Mouse (Mus musculus): Measurements from ENCODE around the gene Prpsap2. TPM values are rescaled to one million over a fixed set of nuclear protein-coding genes. Genes with fewer than 3 reads are reported as not detected.
A peak's percentile ranks its signal among the peaks of the same experiment; 100 is the strongest.

Prpsap2 gene
- polyA plus RNA-seq, 1 experiment: 6.4 TPM

- TF ChIP-seq POLR2A (IDR thresholded peaks at IDR 0.05; ENCODE audit: low read depth, low read length) (no peak), CTCF (IDR thresholded peaks at IDR 0.05; ENCODE audit: extremely low read depth, insufficient read length, insufficient replicate concordance, low read depth, low read length) (no peak)
- peaks cover 29% of the 10 kb centered on the region for H3K4me1 ChIP-seq (ENCODE audit: control insufficient read depth, insufficient read depth, insufficient read length, low read length)
- WGBS: 77% methylated on average over 2 of the region's 2 CpGs
- 0 out of 2 replicates have a peak overlapping the region, but pooled peaks have one; percentile 5 for H3K4me3 ChIP-seq (ENCODE audit: low read depth, low read length)
- H3K27ac ChIP-seq (ENCODE audit: insufficient read depth, low read depth, low read length): no peak overlapping the region
- no peaks in the 10 kb centered on the region for H3K27me3 ChIP-seq (ENCODE audit: control insufficient read depth, insufficient read depth, low read length)
- H3K36me3 ChIP-seq (ENCODE audit: control insufficient read depth, insufficient read depth, low read length): peaks cover 10% of the 10 kb centered on the region
These were observed 74.3 kb downstream of the Prpsap2 start for GRCm38 (mm10) chr11:61687595-61687994.

GRCm38 (mm10) chr11:61686906-61687453 is 74.9 kb downstream of the Prpsap2 start:
- Histone ChIP-seq H3K27ac (ENCODE audit: insufficient read depth, low read depth, low read length) (no peak overlapping the region), H3K36me3 (ENCODE audit: control insufficient read depth, insufficient read depth, low read length) (peaks cover 10% of the 10 kb centered on the region), H3K4me1 (ENCODE audit: control insufficient read depth, insufficient read depth, insufficient read length, low read length) (peaks cover 29% of the 10 kb centered on the region), H3K4me3 (ENCODE audit: low read depth, low read length) (peak overlapping the region; percentile 5; the same call in 1 of the 2 replicates), H3K27me3 (ENCODE audit: control insufficient read depth, insufficient read depth, low read length) (no peaks in the 10 kb centered on the region)
- no peak for TF ChIP-seq CTCF (IDR thresholded peaks at IDR 0.05; ENCODE audit: extremely low read depth, insufficient read length, insufficient replicate concordance, low read depth, low read length)
- no peak for TF ChIP-seq POLR2A (IDR thresholded peaks at IDR 0.05; ENCODE audit: low read depth, low read length)
- 57% methylated on average over 10 of the region's 10 CpGs for WGBS

GRCm38 (mm10) chr11:61686141-61686540 is 75.7 kb downstream of the Prpsap2 start:
- Histone ChIP-seq H3K27ac (ENCODE audit: insufficient read depth, low read depth, low read length) (0 out of 2 replicates have a peak overlapping the region, but pooled peaks have one; percentile 7), H3K4me1 (ENCODE audit: control insufficient read depth, insufficient read depth, insufficient read length, low read length) (peaks cover 29% of the 10 kb centered on the region), H3K36me3 (ENCODE audit: control insufficient read depth, insufficient read depth, low read length) (peaks cover 7% of the 10 kb centered on the region), H3K4me3 (ENCODE audit: low read depth, low read length) (peak overlapping the region; percentile 83), H3K27me3 (ENCODE audit: control insufficient read depth, insufficient read depth, low read length) (no peaks in the 10 kb centered on the region)
- TF ChIP-seq CTCF (IDR thresholded peaks at IDR 0.05; ENCODE audit: extremely low read depth, insufficient read length, insufficient replicate concordance, low read depth, low read length) (no peak), POLR2A (IDR thresholded peaks at IDR 0.05; ENCODE audit: low read depth, low read length) (no peak)
- 21% methylated on average over 2 of the region's 2 CpGs for WGBS

- Histone ChIP-seq H3K27me3 (ENCODE audit: control insufficient read depth, insufficient read depth, low read length) (no peaks in the 10 kb centered on the region), H3K36me3 (ENCODE audit: control insufficient read depth, insufficient read depth, low read length) (peaks cover 5% of the 10 kb centered on the region; the same call in 1 of the 2 replicates), H3K27ac (ENCODE audit: insufficient read depth, low read depth, low read length) (peak overlapping the region; percentile 38; the same call in 1 of the 2 replicates), H3K4me1 (ENCODE audit: control insufficient read depth, insufficient read depth, insufficient read length, low read length) (peaks cover 29% of the 10 kb centered on the region), H3K4me3 (ENCODE audit: low read depth, low read length) (peak overlapping the region; percentile 83)
- WGBS: 38% methylated on average over 8 of the region's 8 CpGs
- TF ChIP-seq POLR2A (IDR thresholded peaks at IDR 0.05; ENCODE audit: low read depth, low read length): no peak
- TF ChIP-seq CTCF (IDR thresholded peaks at IDR 0.05; ENCODE audit: extremely low read depth, insufficient read length, insufficient replicate concordance, low read depth, low read length): no peak
These were observed 76.7 kb downstream of the Prpsap2 start for GRCm38 (mm10) chr11:61685119-61685725.

GRCm38 (mm10) chr11:61683907-61684731 is 77.8 kb downstream of the Prpsap2 start, which contains the start of gene Fam83g:
Gene Fam83g, plus strand, starts transcription at chr11:61684091.
- Histone ChIP-seq H3K4me3 (ENCODE audit: low read depth, low read length) (peak within 1 kb of the TSS; percentile 83), H3K27me3 (ENCODE audit: control insufficient read depth, insufficient read depth, low read length) (no peaks in the 10 kb centered on the region), H3K36me3 (ENCODE audit: control insufficient read depth, insufficient read depth, low read length) (peaks cover 5% of the 10 kb centered on the region; the same call in 1 of the 2 replicates), H3K4me1 (ENCODE audit: control insufficient read depth, insufficient read depth, insufficient read length, low read length) (peaks cover 29% of the 10 kb centered on the region), H3K27ac (ENCODE audit: insufficient read depth, low read depth, low read length) (peak within 1 kb of the TSS; percentile 95)
- TF ChIP-seq CTCF (IDR thresholded peaks at IDR 0.05; ENCODE audit: extremely low read depth, insufficient read length, insufficient replicate concordance, low read depth, low read length): no peak
- TF ChIP-seq POLR2A (IDR thresholded peaks at IDR 0.05; ENCODE audit: low read depth, low read length): peak; percentile 92
- WGBS: 2% methylated on average over 73 of the region's 76 CpGs

Other genes with a start within 250 kb of the Prpsap2 start
- 4.2 and 7.9 TPM in 2 replicates for gene Epn2, start 182.4 kb downstream of the Prpsap2 start, polyA plus RNA-seq (2012; rRNA removed)
- gene Grap, start 108.8 kb downstream of the Prpsap2 start, polyA plus RNA-seq (2012; rRNA removed): 3.4 and 7.7 TPM in 2 replicates
- 15.8 and 33.8 TPM in 2 replicates for gene Fam83g, start 78.0 kb downstream of the Prpsap2 start, polyA plus RNA-seq (2012; rRNA removed)
- gene Slc5a10, start 41.3 kb downstream of the Prpsap2 start, polyA plus RNA-seq (2012; rRNA removed): not detected in 2 replicates
- gene Ulk2, start 93.0 kb upstream of the Prpsap2 start, polyA plus RNA-seq (2012; rRNA removed): 15.1 and 34.2 TPM in 2 replicates
- 2.4 and 5.2 TPM in 2 replicates for gene Akap10, start 168.2 kb upstream of the Prpsap2 start, polyA plus RNA-seq (2012; rRNA removed)
- 6.4 and 10.2 TPM in 2 replicates for gene Specc1, start 194.7 kb upstream of the Prpsap2 start, polyA plus RNA-seq (2012; rRNA removed)

Data from small intestine, adult 2 months (tissue).